Mouse (Mus musculus): ENCODE results near the gene Vmp1.

DNA sequence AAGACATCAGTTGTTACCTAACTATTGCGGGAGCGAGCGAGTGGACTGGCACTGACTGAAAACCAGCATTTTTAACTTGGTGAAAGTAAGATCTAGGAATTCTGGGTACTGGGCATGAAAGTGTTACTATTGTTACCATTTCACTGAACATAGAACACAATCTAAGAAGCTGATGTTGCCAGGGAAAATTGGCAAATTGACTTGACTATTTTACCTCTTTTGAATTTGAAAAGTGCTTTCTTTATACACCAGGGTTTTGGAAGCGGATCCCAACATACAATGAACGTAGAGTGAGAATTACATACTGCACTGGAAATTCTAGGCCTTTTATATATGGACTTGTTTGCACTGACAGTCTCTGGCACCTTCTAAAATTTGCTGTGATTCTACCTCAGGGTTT, 90.2 kb downstream of the Vmp1 start:
- TF ChIP-seq CTCF (conservative IDR thresholded peaks at IDR 0.05; ENCODE audit: insufficient read depth, insufficient read length, low read depth, low read length), result no peak
- TF ChIP-seq POLR2A (IDR thresholded peaks at IDR 0.05; ENCODE audit: low read depth, low read length), result no peak
